Mouse (Mus musculus): ENCODE results near the gene Smad6.
A peak's percentile ranks its signal among the peaks of the same experiment; 100 is the strongest.

Smad6 gene

GRCm38 (mm10) chr9:64021319-64021850 is 474 bp downstream of the Smad6 start:
- no peak for DNase-seq (ENCODE audit: low read depth, low spot score)

DNA sequence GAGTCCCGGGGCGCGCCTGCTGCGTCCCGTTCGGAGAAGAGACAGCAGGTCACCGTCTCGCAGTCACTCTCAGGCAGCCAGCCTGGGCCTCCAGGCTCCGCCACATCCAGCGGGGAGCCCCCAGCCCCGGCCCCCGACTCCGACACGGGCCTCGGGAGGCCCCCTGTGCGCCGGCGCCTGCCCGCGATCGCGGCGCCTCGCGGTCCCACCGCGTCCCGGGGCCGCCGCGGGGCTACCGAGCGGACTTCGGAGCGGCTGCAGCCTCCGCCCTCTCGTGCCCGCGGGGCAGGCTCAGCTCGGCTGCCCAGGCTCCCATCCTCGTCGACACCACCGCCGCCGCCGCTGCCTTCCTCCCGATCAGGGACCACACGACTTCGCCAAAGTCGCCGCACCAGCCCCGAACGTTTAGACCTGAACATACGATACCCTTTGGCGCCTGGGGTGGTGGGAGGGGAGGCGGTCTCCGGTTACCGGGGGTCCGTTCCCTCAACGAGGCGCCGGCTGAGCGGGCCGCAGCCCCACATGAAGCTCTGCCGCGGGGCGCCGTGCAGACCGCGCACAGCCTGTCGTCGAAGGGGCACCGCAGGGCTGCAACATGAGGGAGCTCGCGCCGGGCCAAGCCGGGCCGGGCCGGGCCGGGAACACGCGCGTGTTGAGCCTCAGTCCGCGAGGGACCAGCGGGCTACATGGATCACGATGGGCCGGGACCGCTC is 1.1 kb downstream of the Smad6 start:
- DNase-seq (ENCODE audit: low read depth, low spot score), result no peak

- DNase-seq (ENCODE audit: low read depth, low spot score), result no peak
These were observed 1.7 kb downstream of the Smad6 start for GRCm38 (mm10) chr9:64020171-64020605.

GRCm38 (mm10) chr9:64019036-64019886 is 2.6 kb downstream of the Smad6 start:
- no peak for DNase-seq (ENCODE audit: low read depth, low spot score)

GRCm38 (mm10) chr9:64017861-64018793 is 3.7 kb downstream of the Smad6 start:
- DNase-seq (ENCODE audit: low read depth, low spot score), result peak; percentile 62

GRCm38 (mm10) chr9:64016648-64017400 is 5.0 kb downstream of the Smad6 start:
- peak; percentile 64 for DNase-seq (ENCODE audit: low read depth, low spot score)

DNA sequence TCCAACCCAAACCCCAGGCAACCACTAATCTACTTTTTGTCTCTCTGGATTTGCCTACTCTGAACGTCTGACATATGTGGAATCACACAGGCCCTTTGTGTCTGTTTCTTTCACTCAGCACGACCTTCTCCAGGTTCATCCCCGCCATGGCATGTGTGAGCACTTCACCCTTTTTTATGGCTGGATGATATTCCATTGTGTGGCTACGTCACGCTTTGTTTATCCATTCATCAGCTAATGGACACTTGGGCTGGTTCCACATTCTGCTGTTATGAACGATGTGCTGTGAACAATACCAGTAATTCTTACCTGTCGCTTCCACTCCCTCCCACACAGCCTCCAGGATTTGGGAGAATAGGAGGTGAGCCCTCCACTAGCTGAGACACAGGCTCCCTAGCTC is 5.8 kb downstream of the Smad6 start:
- DNase-seq (ENCODE audit: low read depth, low spot score), result no peak

GRCm38 (mm10) chr9:64014801-64015200 is 7.1 kb downstream of the Smad6 start:
- no peak for DNase-seq (ENCODE audit: low read depth, low spot score)

GRCm38 (mm10) chr9:64011356-64011755 is 10.5 kb downstream of the Smad6 start:
- no peak for DNase-seq (ENCODE audit: low read depth, low spot score)

DNA sequence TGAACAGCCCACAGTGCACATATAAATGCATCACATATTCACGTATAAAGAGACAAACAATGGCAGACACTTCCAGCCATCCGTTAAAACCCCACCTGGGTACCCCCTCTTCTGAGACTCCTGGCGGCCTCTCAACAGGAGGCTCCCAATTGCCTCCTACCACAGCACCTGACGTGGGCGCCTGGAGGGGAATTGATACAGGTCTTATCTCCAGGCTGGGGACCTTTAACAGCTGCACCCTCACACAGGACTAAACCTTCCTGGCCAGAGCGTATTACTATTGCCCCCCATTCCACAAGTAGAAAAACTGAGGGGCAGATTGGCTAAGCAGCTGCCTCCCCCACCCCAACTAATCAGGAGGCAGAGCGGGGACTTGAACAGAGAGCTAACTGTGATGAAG is 18.9 kb downstream of the Smad6 start:
- DNase-seq (ENCODE audit: low read depth, low spot score), result no peak

GRCm38 (mm10) chr9:64001081-64001480 is 20.8 kb downstream of the Smad6 start:
- no peak for DNase-seq (ENCODE audit: low read depth, low spot score)

DNA sequence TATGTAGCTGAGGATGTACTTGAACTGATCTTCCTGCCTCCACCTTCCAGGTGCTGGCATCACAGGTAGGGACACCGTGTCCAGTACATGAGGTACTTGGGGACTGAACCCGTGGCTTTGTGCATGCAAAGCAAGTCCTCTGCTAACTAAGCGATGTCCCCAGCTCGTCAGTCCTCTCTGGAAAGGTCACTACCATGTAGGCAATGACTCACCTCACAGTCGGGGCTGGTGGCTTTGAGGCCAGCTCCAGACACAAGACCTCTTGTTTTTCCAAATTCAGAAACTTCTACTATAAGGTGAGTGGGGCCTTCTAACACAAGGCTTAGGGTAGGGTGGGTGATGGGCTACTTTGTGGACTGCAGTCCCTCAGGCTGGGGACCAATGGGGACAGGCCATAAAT is 21.8 kb downstream of the Smad6 start:
- no peak for DNase-seq (ENCODE audit: low read depth, low spot score)

GRCm38 (mm10) chr9:63999194-63999593 is 22.7 kb downstream of the Smad6 start:
- no peak for DNase-seq (ENCODE audit: low read depth, low spot score)

DNA sequence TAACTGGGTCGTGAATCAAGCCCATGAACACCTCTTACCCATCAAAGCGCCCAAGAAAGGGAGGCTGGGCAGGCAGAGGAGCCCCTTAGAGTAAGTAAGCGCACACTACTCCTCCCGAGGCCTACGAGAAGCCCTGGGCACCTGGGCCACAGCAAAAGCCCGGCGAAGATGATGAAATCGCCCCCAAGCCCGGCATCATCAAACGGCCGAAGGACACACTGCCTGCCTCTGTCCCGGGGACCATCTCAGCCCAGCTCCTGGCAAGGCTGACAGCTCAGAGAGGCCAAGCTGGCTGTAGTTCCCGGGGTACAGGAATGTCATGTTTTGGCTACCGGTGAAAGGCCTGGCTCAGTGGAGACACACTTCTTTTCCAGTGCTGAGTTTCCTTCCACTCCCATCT is 23.8 kb downstream of the Smad6 start:
- DNase-seq (ENCODE audit: low read depth, low spot score), result no peak

- DNase-seq (ENCODE audit: low read depth, low spot score), result no peak
These were observed 24.4 kb downstream of the Smad6 start for GRCm38 (mm10) chr9:63997439-63997838.

DNA sequence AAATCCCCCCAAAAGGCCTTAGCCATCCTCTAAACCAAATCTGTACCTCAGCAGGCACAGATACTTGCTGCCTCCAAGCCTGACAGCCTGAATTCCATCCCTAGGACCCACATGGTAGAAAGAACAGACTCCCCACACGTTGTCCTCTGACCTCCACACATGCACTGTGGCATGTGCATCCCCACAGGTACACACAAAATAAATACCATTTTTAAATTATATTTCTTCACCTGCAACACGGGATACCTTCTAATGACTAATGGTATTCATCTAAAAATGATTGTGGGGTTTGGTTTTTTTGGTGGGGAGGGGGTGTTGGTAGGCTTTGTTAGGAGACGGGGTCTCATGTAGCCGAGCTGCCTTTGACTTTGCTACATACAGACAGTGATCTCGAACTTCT is 28.6 kb downstream of the Smad6 start:
- no peak for DNase-seq (ENCODE audit: low read depth, low spot score)

DNA sequence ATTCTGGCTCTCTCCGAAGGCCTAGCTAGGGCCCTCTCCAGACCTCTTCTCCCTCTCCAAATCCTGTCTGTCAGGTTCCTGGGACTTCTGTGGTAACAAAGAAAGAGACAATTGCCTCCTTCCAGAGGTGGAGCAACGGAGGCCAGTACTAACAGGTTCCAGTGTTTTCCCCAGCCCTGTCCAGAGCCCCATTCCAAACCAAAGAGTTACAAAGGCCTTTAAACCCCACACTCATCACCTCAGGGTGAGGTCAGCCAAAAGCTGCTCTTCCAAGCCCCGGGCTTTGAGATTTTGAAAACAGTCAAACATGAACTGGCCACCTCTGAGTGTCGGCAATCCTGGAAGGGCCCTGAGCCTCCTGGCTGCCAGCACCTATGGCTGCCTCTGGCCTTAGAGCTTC is 29.1 kb downstream of the Smad6 start:
- DNase-seq (ENCODE audit: low read depth, low spot score), result no peak

DNA sequence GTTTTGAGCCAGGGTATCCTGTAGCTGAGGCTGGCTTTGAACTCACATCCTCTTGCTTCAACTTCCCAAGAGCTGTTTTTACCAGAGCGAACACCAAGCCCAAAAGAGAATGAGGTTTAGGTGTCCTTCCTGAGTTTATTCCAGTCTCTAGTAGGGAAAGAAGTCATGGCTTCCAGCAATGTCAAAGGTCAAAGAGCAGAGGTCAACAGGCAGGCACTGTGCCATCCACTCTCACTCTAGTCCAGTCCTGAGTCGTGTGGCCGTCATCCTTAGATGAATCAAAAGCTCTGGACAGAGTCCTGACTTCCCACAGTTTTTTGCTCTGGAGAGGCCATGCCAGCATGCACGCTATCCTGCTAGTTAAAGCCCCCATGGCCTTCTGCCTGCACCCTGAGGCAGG is 30.7 kb downstream of the Smad6 start:
- no peak for DNase-seq (ENCODE audit: low read depth, low spot score)

DNA sequence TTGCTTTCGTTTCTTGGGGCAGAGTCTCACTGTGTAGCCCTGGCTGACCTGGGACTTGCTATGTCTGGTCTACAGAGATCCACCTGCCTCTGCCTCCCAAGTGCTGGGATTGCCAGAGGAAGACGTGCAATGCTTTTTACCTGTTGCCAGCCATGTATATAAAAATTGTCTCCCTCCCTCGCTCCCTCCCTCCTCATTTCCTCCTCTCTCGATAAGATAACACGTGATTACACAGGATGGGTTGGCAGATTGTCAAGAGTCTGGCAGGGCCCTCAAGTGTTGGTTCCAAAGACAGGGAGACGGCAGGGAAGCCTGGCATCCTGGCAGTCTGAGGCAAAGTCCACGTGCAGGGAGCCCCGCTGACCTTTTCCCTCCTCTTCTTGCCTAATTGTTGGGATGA is 32.2 kb downstream of the Smad6 start:
- DNase-seq (ENCODE audit: low read depth, low spot score), result no peak

DNA sequence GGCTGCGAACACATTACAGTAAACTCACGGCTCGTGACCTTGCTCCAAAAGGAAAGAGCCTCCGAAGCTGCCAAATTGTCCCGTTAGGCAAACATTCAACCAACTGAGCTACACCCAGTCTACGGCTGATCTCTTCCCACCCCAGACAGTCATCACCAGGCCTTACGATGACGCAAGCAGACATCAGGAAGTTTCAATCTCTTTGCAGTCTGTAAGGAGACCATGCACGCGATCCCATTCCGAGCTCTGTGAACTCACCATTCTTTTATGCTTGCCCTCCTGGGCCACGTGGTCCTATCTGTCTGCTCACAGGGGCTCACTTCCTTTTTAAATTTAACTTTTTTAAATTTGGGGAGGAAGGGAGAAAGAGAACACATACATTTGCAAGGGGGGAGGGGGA is 32.6 kb downstream of the Smad6 start:
- DNase-seq (ENCODE audit: low read depth, low spot score), result no peak

DNA sequence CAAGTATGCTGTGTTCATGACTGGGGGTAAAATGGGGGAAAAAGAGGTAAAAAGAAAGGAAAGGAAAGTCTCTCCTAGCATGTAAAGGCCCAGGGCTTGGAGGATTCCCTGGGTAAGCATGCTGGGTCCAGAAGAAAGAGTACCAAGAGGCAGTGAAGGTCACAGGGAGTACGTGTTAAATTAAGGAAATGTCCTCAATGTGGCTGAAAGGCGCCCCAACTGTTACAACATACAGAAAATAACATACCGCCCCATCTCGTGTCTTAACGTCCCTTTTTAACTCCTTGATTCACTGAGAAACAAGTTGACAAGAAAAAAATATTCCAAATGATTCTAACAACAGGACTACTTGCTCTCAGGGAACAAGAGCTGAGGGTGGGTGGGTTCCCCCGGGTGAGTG is 36.7 kb downstream of the Smad6 start:
- no peak for DNase-seq (ENCODE audit: low read depth, low spot score)

All from embryo, embryonic 11.5 days (tissue).